Mouse (Mus musculus) stomach, embryonic 15.5 days (tissue): ENCODE data around the gene Slc13a3. TPM values are rescaled to one million over a fixed set of nuclear protein-coding genes. Genes with fewer than 3 reads are reported as not detected.

Experiments used
- ATAC-seq: fragments of 200-750 bp; cut with Nextera tagmentation; 2 replicates; pipeline ENCODE4 v1.8.0; 2017; ENCODE audit warnings: low read depth, moderate number of reproducible peaks, moderate TSS enrichment; ENCODE audit not compliant: insufficient read depth, low FRiP score
- H3K27ac ChIP-seq: fragments of 300-500 bp; sonication (generic); 2 replicates; pipeline ENCODE4 v1.5.1; 2015; ENCODE audit warnings: mild to moderate bottlenecking, inconsistent platforms
- H3K27me3 ChIP-seq: fragments of 300-500 bp; sonication (generic); replicated peaks from 2 replicates; pipeline ENCODE4 v1.6.1; 2015; ENCODE audit warnings: inconsistent platforms
- H3K36me3 ChIP-seq: fragments of 300-500 bp; sonication (generic); 2 replicates; pipeline ENCODE4 v1.6.1; 2015; ENCODE audit warnings: inconsistent platforms
- H3K4me1 ChIP-seq: fragments of 300-500 bp; sonication (generic); 2 replicates; pipeline ENCODE4 v1.6.1; 2015; ENCODE audit warnings: inconsistent platforms
- H3K4me2 ChIP-seq: fragments of 300-500 bp; sonication (generic); 2 replicates; pipeline ENCODE4 v1.6.1; 2015; ENCODE audit warnings: mild to moderate bottlenecking, inconsistent platforms
- H3K4me3 ChIP-seq: fragments of 300-500 bp; sonication (generic); replicated peaks from 2 replicates; pipeline ENCODE4 v1.5.1; 2015; ENCODE audit warnings: inconsistent platforms
- H3K9ac ChIP-seq: fragments of 300-500 bp; sonication (generic); 2 replicates; pipeline ENCODE4 v1.6.1; 2015; ENCODE audit warnings: inconsistent platforms
- H3K9me3 ChIP-seq: fragments of 300-500 bp; sonication (generic); 2 replicates; pipeline ENCODE4 v1.6.1; 2016; ENCODE audit warnings: inconsistent platforms
- WGBS: fragments of 180-500 bp; shearing (Covaris S2); methylation state at CpG from one replicate; pipeline ENCODE4 v1.1.7; 2015; 5-methylcytosine and 5-hydroxymethylcytosine counted together
- polyA plus RNA-seq: library from polyadenylated mRNA; unstranded; fragments of >200 nt; fragmentation: Nextera tagmentation; extraction: Ambion mirVana; gene quantifications from 2 replicates; pipeline ENCODE4 v1.2.1, GENCODE M21; 2015

Gene Slc13a3
- polyA plus RNA-seq, 1 experiment from 2014 or later, result 0.89 TPM

- Histone ChIP-seq H3K4me3 (no peak overlapping the region), H3K9me3 (no peaks in the 10 kb centered on the region), H3K9ac (no peak overlapping the region), H3K4me2 (no peak overlapping the region), H3K36me3 (no peaks in the 10 kb centered on the region), H3K4me1 (no peaks in the 10 kb centered on the region), H3K27me3 (peaks cover 31% of the 10 kb centered on the region; the same call in 1 of the 2 replicates), H3K27ac (no peak overlapping the region)
- WGBS, result 62% methylated on average over 11 of the region's 11 CpGs
- no peak for ATAC-seq
Measured at GRCm38 (mm10) chr2:165471943-165472342, 1.1 kb downstream of the Slc13a3 start.

- Histone ChIP-seq H3K4me1 (no peaks in the 10 kb centered on the region), H3K4me3 (no peak overlapping the region), H3K36me3 (no peaks in the 10 kb centered on the region), H3K27ac (no peak overlapping the region), H3K9ac (no peak overlapping the region), H3K27me3 (peaks cover 31% of the 10 kb centered on the region; the same call in 1 of the 2 replicates), H3K4me2 (no peak overlapping the region), H3K9me3 (no peaks in the 10 kb centered on the region)
- ATAC-seq, result no peak
- WGBS, result 23% methylated on average over 5 of the region's 5 CpGs
Measured at GRCm38 (mm10) chr2:165470167-165470566, 2.9 kb downstream of the Slc13a3 start.

- 55% methylated on average over 15 of the region's 15 CpGs for WGBS
- Histone ChIP-seq H3K4me1 (no peaks in the 10 kb centered on the region), H3K27me3 (peaks cover 19% of the 10 kb centered on the region; the same call in 1 of the 2 replicates), H3K4me2 (no peak overlapping the region), H3K27ac (no peak overlapping the region), H3K36me3 (no peaks in the 10 kb centered on the region), H3K9ac (no peak overlapping the region), H3K4me3 (no peak overlapping the region), H3K9me3 (no peaks in the 10 kb centered on the region)
- no peak for ATAC-seq
Measured at GRCm38 (mm10) chr2:165467824-165468452, 5.1 kb downstream of the Slc13a3 start.

GRCm38 (mm10) chr2:165459663-165460062, 13.4 kb downstream of the Slc13a3 start:
- H3K4me1 ChIP-seq, result no peaks in the 10 kb centered on the region
- no peaks in the 10 kb centered on the region for H3K27me3 ChIP-seq
- no peak overlapping the region for H3K4me3 ChIP-seq
- no peak overlapping the region for H3K9ac ChIP-seq
- 16% methylated on average over 7 of the region's 7 CpGs for WGBS
- no peaks in the 10 kb centered on the region for H3K9me3 ChIP-seq
- no peak overlapping the region for H3K4me2 ChIP-seq
- H3K27ac ChIP-seq, result no peak overlapping the region
- no peak for ATAC-seq
- H3K36me3 ChIP-seq, result no peaks in the 10 kb centered on the region

GRCm38 (mm10) chr2:165458189-165458588, 14.8 kb downstream of the Slc13a3 start:
- no peak overlapping the region for H3K27ac ChIP-seq
- H3K9me3 ChIP-seq, result no peaks in the 10 kb centered on the region
- no peak for ATAC-seq
- WGBS, result 58% methylated on average over 5 of the region's 5 CpGs
- H3K4me2 ChIP-seq, result no peak overlapping the region
- H3K27me3 ChIP-seq, result no peaks in the 10 kb centered on the region
- H3K36me3 ChIP-seq, result no peaks in the 10 kb centered on the region
- no peaks in the 10 kb centered on the region for H3K4me1 ChIP-seq
- H3K9ac ChIP-seq, result no peak overlapping the region
- H3K4me3 ChIP-seq, result no peak overlapping the region

GRCm38 (mm10) chr2:165456710-165457109, 16.3 kb downstream of the Slc13a3 start:
- H3K4me2 ChIP-seq, result no peak overlapping the region
- 58% methylated on average over 2 of the region's 2 CpGs for WGBS
- no peak for ATAC-seq
- no peak overlapping the region for H3K27ac ChIP-seq
- H3K27me3 ChIP-seq, result no peaks in the 10 kb centered on the region
- no peaks in the 10 kb centered on the region for H3K4me1 ChIP-seq
- H3K4me3 ChIP-seq, result no peak overlapping the region
- no peak overlapping the region for H3K9ac ChIP-seq
- H3K36me3 ChIP-seq, result no peaks in the 10 kb centered on the region
- no peaks in the 10 kb centered on the region for H3K9me3 ChIP-seq

GRCm38 (mm10) chr2:165452730-165453693, 20.0 kb downstream of the Slc13a3 start:
- Histone ChIP-seq H3K27me3 (no peaks in the 10 kb centered on the region), H3K27ac (no peak overlapping the region), H3K4me1 (no peaks in the 10 kb centered on the region), H3K9me3 (no peaks in the 10 kb centered on the region), H3K36me3 (no peaks in the 10 kb centered on the region), H3K4me3 (no peak overlapping the region), H3K9ac (no peak overlapping the region), H3K4me2 (no peak overlapping the region)
- ATAC-seq, result no peak
- WGBS, result 72% methylated on average over 12 of the region's 12 CpGs

GRCm38 (mm10) chr2:165448475-165448874, 24.6 kb downstream of the Slc13a3 start:
- ATAC-seq, result no peak
- WGBS, result 80% methylated on average over 9 of the region's 9 CpGs
- Histone ChIP-seq H3K27me3 (no peaks in the 10 kb centered on the region), H3K27ac (no peak overlapping the region), H3K36me3 (no peaks in the 10 kb centered on the region), H3K9ac (no peak overlapping the region), H3K9me3 (no peaks in the 10 kb centered on the region), H3K4me1 (no peaks in the 10 kb centered on the region), H3K4me3 (no peak overlapping the region), H3K4me2 (no peak overlapping the region)

DNA sequence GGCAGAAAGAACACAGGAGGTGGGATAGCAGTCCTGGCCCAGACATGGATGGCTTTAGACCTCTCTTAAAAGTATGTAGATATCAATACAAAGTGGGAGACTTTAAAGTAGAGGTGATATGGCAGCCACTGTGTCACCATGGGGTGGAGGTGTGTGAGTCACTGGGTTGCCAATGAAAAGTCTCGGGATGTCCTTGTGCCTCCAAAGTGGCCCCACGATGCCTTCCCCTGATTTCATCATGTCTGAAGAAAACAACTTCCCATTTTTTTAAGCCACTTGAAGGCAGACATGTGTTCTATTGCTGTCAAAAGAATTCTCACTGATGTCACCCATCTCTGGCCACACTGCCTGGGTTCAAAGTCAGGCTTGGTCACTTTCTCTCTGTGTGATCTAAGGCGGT, 28.2 kb downstream of the Slc13a3 start:
- no peak for ATAC-seq
- WGBS, result 71% methylated on average over 3 of the region's 3 CpGs
- Histone ChIP-seq H3K36me3 (no peaks in the 10 kb centered on the region), H3K4me2 (no peak overlapping the region), H3K27ac (no peak overlapping the region), H3K4me1 (no peaks in the 10 kb centered on the region), H3K4me3 (no peak overlapping the region), H3K27me3 (no peaks in the 10 kb centered on the region), H3K9me3 (no peaks in the 10 kb centered on the region), H3K9ac (no peak overlapping the region)

DNA sequence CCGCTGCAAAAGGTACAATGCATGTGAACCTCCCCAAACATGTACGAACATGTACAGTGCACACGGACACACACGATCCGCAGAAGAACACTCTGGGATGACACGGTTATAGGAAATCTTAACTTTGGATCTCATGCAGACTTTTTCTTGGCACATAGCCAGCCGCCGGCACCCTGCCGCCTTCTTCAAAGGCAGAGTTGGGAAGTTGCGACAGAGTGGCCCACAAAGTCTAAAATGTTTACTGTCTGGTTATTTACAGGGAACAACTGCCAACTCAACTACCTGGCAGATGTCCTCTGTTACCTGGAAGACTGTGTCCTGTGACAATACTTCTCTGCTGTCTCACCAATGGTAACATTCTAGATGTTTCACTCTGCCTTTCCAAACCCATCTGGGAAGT, 30.0 kb downstream of the Slc13a3 start:
- Histone ChIP-seq H3K9ac (no peak overlapping the region), H3K4me3 (no peak overlapping the region), H3K9me3 (no peaks in the 10 kb centered on the region), H3K36me3 (no peaks in the 10 kb centered on the region), H3K27ac (no peak overlapping the region), H3K4me1 (no peaks in the 10 kb centered on the region), H3K27me3 (no peaks in the 10 kb centered on the region), H3K4me2 (no peak overlapping the region)
- 70% methylated on average over 10 of the region's 10 CpGs for WGBS
- no peak for ATAC-seq

DNA sequence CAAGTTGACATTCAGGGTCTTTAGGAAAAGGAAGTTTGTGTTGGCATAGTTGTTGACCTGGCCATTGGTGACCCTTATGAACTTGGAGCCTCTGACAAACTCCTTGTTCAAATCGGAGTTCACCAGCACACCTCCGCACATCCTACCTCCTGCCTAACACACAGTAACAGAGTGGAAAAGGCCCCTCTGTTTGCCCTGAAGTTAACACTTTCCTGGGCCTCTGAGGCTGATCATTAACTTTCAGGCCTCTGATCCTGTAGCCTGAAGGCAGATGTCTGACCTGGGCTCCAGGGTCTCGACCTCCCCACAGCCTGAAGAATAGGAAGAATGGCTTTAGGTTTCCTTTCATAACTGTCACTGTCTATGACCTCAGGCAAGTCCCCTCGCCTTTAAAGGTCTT, 31.4 kb downstream of the Slc13a3 start:
- no peaks in the 10 kb centered on the region for H3K4me1 ChIP-seq
- H3K27ac ChIP-seq, result no peak overlapping the region
- no peaks in the 10 kb centered on the region for H3K9me3 ChIP-seq
- H3K36me3 ChIP-seq, result no peaks in the 10 kb centered on the region
- ATAC-seq, result no peak
- H3K4me3 ChIP-seq, result no peak overlapping the region
- no peak overlapping the region for H3K4me2 ChIP-seq
- 59% methylated on average over 4 of the region's 4 CpGs for WGBS
- H3K27me3 ChIP-seq, result no peaks in the 10 kb centered on the region
- no peak overlapping the region for H3K9ac ChIP-seq

GRCm38 (mm10) chr2:165439613-165440012, 33.4 kb downstream of the Slc13a3 start:
- Histone ChIP-seq H3K4me1 (no peaks in the 10 kb centered on the region), H3K27ac (no peak overlapping the region), H3K27me3 (no peaks in the 10 kb centered on the region), H3K4me3 (no peak overlapping the region), H3K4me2 (no peak overlapping the region), H3K9ac (no peak overlapping the region), H3K9me3 (no peaks in the 10 kb centered on the region), H3K36me3 (no peaks in the 10 kb centered on the region)
- ATAC-seq, result no peak; the same call in 1 of the 2 replicates
- 82% methylated on average over 10 of the region's 10 CpGs for WGBS
